Mouse (Mus musculus) cortical plate, adult 2 months (tissue): Measurements from ENCODE around the gene Col1a2. TPM values are rescaled to one million over a fixed set of nuclear protein-coding genes. Genes with fewer than 3 reads are reported as not detected.

ENCODE experiments used
- H3K27ac ChIP-seq: fragments of 200-500 bp; 2 replicates; pipeline ENCODE4 v1.5.1; 2012; ENCODE audit warnings: low read length, control low read depth, inconsistent platforms; ENCODE audit not compliant: insufficient read depth
- H3K4me1 ChIP-seq: fragments of 200-500 bp; 2 replicates; pipeline ENCODE4 v1.6.1; 2011; ENCODE audit warnings: low read length; ENCODE audit not compliant: control insufficient read depth, insufficient read depth
- H3K4me3 ChIP-seq: fragments of 200-500 bp; 2 replicates; pipeline ENCODE4 v1.5.1; 2011; ENCODE audit warnings: mild to moderate bottlenecking, low read length, control low read depth; ENCODE audit not compliant: insufficient read depth
- CTCF ChIP-seq: fragments of 200-500 bp; IDR thresholded peaks from 2 replicates; pipeline ENCODE4 v1.5.1; 2011; ENCODE audit warnings: mild to moderate bottlenecking, control low read depth, low read length; ENCODE audit not compliant: insufficient read depth; ENCODE audit errors: extremely low read depth
- POLR2A ChIP-seq: fragments of 200-500 bp; IDR thresholded peaks from 2 replicates; pipeline ENCODE4 v1.6.1; 2011; ENCODE audit warnings: mild to moderate bottlenecking, low read length, control low read depth; ENCODE audit not compliant: insufficient read depth; ENCODE audit errors: extremely low read depth
- polyA plus RNA-seq: library from polyadenylated mRNA; depleted of rRNA; stranded (reverse); fragments of >200 nt; gene quantifications from 2 replicates; pipeline ENCODE4 v1.2.3, GENCODE M21; 2012

The Col1a2 gene
- polyA plus RNA-seq, 1 experiment = 8.1 TPM

DNA sequence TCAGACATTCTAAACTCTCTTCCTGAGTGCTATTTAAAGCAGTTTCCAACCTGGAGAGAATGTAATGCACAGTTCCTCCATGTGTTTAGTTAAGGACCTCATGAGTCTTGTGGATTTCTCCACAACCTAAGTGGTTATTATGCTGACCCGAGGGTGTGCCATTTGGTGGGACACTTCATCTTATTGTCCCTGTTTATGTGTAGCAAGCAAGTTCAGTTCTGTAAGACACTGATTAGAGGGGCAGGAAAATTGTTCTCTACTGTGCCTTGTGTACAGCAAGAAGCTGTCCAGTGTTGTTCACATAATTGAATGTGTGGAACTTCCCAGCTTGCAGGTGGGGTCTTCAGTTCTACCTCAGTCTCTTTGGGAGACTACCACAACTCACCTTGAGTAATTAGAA is 15.6 kb upstream of the Col1a2 start:
- Histone ChIP-seq H3K4me3 (no peak overlapping the region), H3K27ac (peak overlapping the region; percentile 36; the same call in 1 of the 2 replicates), H3K4me1 (no peaks in the 10 kb centered on the region)
- TF ChIP-seq POLR2A = no peak

DNA sequence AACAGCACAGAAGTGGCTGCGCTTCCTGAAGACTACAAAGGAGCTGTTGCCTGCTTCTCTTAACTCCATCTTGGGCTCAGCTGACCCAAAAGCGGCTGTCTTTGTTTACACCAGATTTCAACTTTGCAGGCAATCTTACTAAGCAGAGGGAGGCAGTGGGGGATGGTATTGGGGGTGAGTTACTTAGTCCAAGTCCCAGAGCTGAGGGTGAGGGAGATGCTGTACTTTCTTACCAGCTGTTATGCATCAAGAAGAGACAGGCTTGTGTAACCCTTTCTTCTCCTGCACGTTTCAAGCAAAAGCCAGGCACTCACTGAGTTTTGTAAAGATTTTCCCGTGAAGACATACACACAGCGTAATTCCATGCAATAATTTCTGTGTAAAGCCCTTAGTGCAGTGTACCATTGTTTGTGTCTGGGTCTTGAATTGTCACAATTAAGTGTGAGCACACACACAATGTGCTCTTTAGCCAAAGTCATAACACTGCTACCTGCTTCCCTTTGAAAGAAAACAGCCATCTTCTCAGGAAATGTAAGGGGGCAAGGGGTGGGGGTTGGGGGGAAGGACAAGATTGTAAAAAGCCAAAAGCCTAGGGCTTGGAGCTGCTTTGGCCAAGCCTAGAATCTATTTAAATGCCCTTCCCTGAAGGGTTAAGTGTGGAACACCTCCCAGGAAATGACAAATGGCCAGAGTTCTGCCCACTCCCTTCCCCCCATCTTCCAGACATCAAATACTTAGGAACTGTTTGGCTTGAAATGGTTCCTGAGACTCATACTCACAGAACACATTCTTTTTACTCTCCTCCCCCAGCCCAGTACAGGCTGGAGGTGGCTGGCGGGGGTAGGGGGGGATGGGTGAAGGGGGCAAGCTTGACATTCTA is 15.0 kb upstream of the Col1a2 start:
- Histone ChIP-seq H3K27ac (peak overlapping the region; percentile 36; the same call in 1 of the 2 replicates), H3K4me1 (no peaks in the 10 kb centered on the region), H3K4me3 (no peak overlapping the region)
- TF ChIP-seq CTCF = no peak
- no peak for TF ChIP-seq POLR2A

DNA sequence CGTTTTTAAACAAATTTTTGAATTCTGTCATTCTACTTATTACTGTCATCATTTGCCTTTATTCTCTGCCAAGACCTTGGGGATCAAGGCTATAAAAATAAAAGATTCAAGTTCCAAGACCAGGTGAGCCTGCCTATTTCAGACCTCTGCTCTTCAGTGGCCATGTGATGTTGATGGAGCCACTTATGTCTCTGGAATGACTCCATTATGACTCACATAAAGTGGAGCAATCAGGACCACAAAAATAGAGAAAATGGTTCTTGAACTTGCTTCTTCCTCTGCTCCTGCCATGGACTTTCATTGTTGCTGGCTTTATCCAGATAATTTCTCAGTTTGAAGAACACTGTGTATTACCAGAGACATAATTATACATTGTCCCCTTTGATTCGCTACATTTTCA is 10.9 kb upstream of the Col1a2 start:
- Histone ChIP-seq H3K4me1 (no peaks in the 10 kb centered on the region), H3K27ac (no peak overlapping the region), H3K4me3 (no peak overlapping the region)
- TF ChIP-seq CTCF = no peak
- TF ChIP-seq POLR2A = no peak

DNA sequence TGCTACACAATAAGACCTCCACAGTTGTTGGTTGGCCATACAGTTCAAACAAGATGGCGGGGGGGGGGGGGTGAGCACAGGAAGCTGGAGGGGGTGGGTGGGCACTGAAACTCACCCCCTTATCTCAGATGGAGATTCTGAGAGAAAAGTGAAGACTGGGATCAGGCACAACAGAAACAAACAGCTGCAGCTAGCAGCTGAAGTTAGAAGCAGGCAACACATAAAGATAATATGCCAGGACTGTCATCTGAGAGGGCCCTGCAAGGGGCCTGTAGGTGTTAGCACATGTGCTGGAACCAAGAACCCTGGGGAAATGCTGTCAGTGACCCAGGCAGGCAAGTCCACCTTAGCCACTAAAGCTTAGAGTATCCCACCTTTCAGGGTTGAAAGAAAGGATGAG is 8.2 kb upstream of the Col1a2 start:
- Histone ChIP-seq H3K4me1 (no peaks in the 10 kb centered on the region), H3K4me3 (no peak overlapping the region), H3K27ac (no peak overlapping the region)
- TF ChIP-seq CTCF (no peak), POLR2A (no peak)

DNA sequence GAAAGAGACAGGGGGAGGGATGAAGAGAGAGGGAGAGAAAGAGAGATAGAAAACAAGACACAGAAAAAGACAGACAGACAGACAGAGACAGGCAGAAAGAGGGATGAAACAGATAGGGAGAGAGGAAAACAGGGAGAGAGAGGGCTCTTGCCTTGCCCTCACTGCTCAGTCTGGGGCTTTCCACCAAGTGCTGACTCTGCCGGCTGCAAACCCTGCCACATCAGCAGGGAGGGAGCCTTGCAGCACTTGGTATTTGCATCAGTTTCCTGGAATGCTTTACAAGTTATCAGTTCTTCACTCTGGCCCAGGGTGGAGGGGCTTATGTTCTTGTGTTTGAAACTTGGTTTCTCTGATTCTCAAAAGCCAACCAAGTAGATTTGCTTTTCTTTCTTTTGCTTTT is 1.5 kb upstream of the Col1a2 start:
- Histone ChIP-seq H3K27ac (no peak overlapping the region), H3K4me1 (no peaks in the 10 kb centered on the region), H3K4me3 (no peak overlapping the region)
- no peak for TF ChIP-seq CTCF
- TF ChIP-seq POLR2A = no peak

DNA sequence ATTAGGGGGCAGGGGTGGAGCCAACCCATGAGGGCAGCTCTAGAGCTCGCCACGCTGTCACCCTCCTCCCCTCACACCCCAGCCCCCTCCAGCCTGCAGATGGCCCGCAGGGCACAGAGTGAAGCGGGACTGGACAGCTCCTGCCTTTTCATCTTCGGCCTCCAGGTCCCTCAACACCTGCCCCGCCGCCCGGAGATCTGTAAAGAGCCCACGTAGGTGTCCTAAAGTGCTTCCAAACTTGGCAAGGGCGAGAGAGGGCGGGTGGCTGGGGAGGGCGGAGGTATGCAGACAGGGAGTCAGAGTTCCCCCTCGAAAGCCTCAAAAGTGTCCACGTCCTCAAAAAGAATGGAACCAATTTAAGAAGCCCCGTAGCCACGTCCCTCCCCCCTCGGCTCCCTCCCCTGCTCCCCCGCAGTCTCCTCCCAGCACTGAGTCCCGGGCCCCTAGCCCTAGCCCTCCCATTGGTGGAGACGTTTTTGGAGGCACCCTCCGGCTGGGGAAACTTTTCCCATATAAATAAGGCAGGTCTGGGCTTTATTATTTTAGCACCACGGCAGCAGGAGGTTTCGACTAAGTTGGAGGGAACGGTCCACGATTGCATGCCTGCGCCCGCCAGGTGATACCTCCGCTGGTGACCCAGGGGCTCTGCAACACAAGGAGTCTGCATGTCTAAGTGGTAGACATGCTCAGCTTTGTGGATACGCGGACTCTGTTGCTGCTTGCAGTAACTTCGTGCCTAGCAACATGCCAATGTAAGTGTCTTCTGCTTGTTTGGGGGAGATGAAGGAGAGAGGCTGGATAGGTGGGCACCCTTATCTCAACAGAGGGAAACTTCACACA is 764 bp downstream of the Col1a2 start:
- no peak overlapping the region for H3K27ac ChIP-seq
- TF ChIP-seq POLR2A = no peak
- TF ChIP-seq CTCF = no peak
- H3K4me3 ChIP-seq = peak overlapping the region; percentile 4; the same call in 1 of the 2 replicates
- H3K4me1 ChIP-seq = no peaks in the 10 kb centered on the region

DNA sequence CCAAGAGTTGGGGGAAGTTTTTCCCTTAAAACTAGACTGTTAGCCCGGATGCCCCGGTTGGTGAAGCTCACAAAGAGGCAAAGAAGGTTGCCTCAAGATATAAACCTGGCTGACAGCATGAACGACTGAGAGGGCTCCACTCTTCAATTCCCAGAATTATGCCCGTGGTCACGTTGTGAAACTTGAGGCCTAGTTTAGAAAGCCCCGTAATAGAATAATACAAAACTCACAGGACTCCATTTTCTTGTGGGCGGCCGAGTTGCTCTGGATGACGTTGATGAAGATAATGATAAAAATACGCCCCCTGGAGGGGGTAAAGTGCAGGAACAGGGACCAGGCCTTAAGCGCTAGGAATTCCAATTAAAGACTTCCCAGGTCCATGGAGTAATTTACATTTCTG is 1.5 kb downstream of the Col1a2 start:
- Histone ChIP-seq H3K4me3 (peak overlapping the region; percentile 4; the same call in 1 of the 2 replicates), H3K4me1 (no peaks in the 10 kb centered on the region)
- no peak for TF ChIP-seq POLR2A
- TF ChIP-seq CTCF = no peak

DNA sequence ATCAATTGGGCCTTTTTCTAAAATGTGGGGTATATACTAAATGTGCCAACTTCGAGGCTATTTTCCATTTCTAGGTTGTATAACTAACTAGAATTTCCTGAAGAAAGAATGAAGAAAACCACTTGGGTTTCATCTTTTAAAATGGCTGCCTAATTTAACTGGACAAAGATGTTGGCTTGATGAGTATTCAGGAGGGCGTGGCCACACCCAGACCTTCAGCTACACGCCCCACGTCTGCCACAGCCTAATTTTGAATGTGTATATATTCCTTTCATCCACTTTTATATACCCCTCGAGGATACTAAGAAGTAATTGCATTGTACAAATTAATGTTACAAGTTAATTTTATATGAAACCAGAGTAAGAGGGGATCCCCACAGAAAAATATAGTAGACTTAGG is 2.2 kb downstream of the Col1a2 start:
- H3K4me3 ChIP-seq = no peak overlapping the region
- H3K4me1 ChIP-seq = no peaks in the 10 kb centered on the region
- TF ChIP-seq POLR2A (no peak), CTCF (no peak)
- H3K27ac ChIP-seq = no peak overlapping the region

More for the DNA sequence above, 1.5 kb downstream of the Col1a2 start:
- no peak overlapping the region for H3K27ac ChIP-seq

DNA sequence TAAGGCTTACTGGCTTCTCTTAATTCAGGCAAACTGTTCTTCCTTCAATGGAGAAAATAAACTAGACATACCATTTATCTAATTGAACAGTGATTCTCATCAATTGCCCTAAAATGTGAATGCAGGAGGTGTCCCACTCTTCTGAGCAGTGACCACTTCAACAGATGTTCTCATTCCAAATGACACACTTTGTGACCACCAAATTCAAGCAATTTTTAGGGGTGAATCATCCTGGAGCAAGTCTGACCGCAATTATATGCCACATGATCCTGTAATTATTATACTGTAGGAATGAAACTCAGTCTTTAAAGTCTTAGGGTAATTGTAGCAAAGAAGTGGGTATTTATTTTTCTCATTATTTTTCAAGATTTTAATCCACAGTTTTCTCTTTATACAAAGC is 2.7 kb downstream of the Col1a2 start:
- no peaks in the 10 kb centered on the region for H3K4me1 ChIP-seq
- TF ChIP-seq POLR2A (no peak), CTCF (no peak)

More for the DNA sequence above, 2.7 kb downstream of the Col1a2 start:
- Histone ChIP-seq H3K4me3 (no peak overlapping the region), H3K27ac (no peak overlapping the region)
